Mouse (Mus musculus) brain, embryonic 14.5 days (tissue): ENCODE results near the gene Auts2. TPM values are rescaled to one million over a fixed set of nuclear protein-coding genes. Genes with fewer than 3 reads are reported as not detected.

Experiments used
- DNase-seq: peaks from one replicate; pipeline ENCODE4 v3.0.0-alpha.2; 2011; ENCODE audit warnings: low read depth
- CTCF ChIP-seq: fragments of 200-500 bp; IDR thresholded peaks from 2 replicates; pipeline ENCODE4 v1.5.1; 2012; ENCODE audit warnings: inconsistent platforms, mild to moderate bottlenecking, moderate library complexity, borderline replicate concordance; ENCODE audit not compliant: insufficient read depth, insufficient read length; ENCODE audit errors: extremely low read depth
- POLR2A ChIP-seq: fragments of 200-500 bp; IDR thresholded peaks from 2 replicates; pipeline ENCODE4 v1.6.1; 2012; ENCODE audit warnings: mild to moderate bottlenecking, inconsistent platforms, borderline replicate concordance; ENCODE audit not compliant: poor library complexity, insufficient read depth, insufficient read length, severe bottlenecking; ENCODE audit errors: extremely low read depth
- polyA plus RNA-seq: library from polyadenylated mRNA; depleted of rRNA; stranded (reverse); fragments of >200 nt; gene quantifications from 2 replicates; pipeline ENCODE4 v1.2.3, GENCODE M21; 2012

The Auts2 gene
- polyA plus RNA-seq, 1 experiment, result 122 TPM

GRCm38 (mm10) chr5:132292932-132293331, 250.2 kb downstream of the Auts2 start:
- TF ChIP-seq POLR2A, result no peak
- TF ChIP-seq CTCF, result no peak
- no peak for DNase-seq

GRCm38 (mm10) chr5:132290606-132291535, 252.3 kb downstream of the Auts2 start:
- no peak for TF ChIP-seq CTCF
- TF ChIP-seq POLR2A, result no peak
- DNase-seq, result peak; percentile 89

GRCm38 (mm10) chr5:132283741-132284140, 259.4 kb downstream of the Auts2 start:
- peak; percentile 37 for DNase-seq
- TF ChIP-seq POLR2A (no peak), CTCF (no peak)

- peak; percentile 72 for DNase-seq
- TF ChIP-seq POLR2A (no peak), CTCF (no peak)
These were observed 268.8 kb downstream of the Auts2 start for GRCm38 (mm10) chr5:132274098-132274898.

- DNase-seq, result no peak
- TF ChIP-seq CTCF (no peak), POLR2A (no peak)
These were observed 271.0 kb downstream of the Auts2 start for GRCm38 (mm10) chr5:132272132-132272531.

- peak; percentile 73 for DNase-seq
- TF ChIP-seq POLR2A (no peak), CTCF (no peak)
These were observed 272.2 kb downstream of the Auts2 start for GRCm38 (mm10) chr5:132270896-132271295.

GRCm38 (mm10) chr5:132270074-132270473, 273.1 kb downstream of the Auts2 start:
- TF ChIP-seq CTCF (no peak), POLR2A (no peak)

GRCm38 (mm10) chr5:132268351-132268967, 274.7 kb downstream of the Auts2 start:
- peak; percentile 71 for DNase-seq
- no peak for TF ChIP-seq POLR2A
- TF ChIP-seq CTCF, result no peak

More at GRCm38 (mm10) chr5:132270074-132270473, 273.1 kb downstream of the Auts2 start:
- no peak for DNase-seq

GRCm38 (mm10) chr5:132265015-132265414, 278.1 kb downstream of the Auts2 start:
- TF ChIP-seq CTCF (no peak), POLR2A (no peak)
- DNase-seq, result no peak

GRCm38 (mm10) chr5:132261750-132262149, 281.4 kb downstream of the Auts2 start:
- TF ChIP-seq CTCF (no peak), POLR2A (no peak)
- no peak for DNase-seq

- TF ChIP-seq CTCF, result no peak
- no peak for TF ChIP-seq POLR2A
- no peak for DNase-seq
These were observed 284.3 kb downstream of the Auts2 start for GRCm38 (mm10) chr5:132258882-132259281.
